Mouse (Mus musculus): Measurements from ENCODE around the gene Tm9sf1. TPM values are rescaled to one million over a fixed set of nuclear protein-coding genes. Genes with fewer than 3 reads are reported as not detected.
A peak's percentile ranks its signal among the peaks of the same experiment; 100 is the strongest.

Gene Tm9sf1
- polyA plus RNA-seq (2016; fragmentation: Nextera tagmentation; extraction: Ambion mirVana): 64.9 and 69.7 TPM in 2 replicates

GRCm38 (mm10) chr14:55643060-55643907, at the start of gene Tm9sf1:
Gene Tm9sf1, minus strand, starts transcription at chr14:55643806.
- Histone ChIP-seq H3K36me3 (peaks cover 53% of the 10 kb centered on the region), H3K4me1 (peaks cover 42% of the 10 kb centered on the region), H3K27ac (peak within 1 kb of the TSS; percentile 91), H3K4me3 (peak within 1 kb of the TSS; percentile 94), H3K27me3 (replicated peaks) (no peaks in the 10 kb centered on the region), H3K9me3 (replicated peaks) (no peaks in the 10 kb centered on the region), H3K4me2 (peak within 1 kb of the TSS; percentile 94), H3K9ac (peak within 1 kb of the TSS; percentile 89)
- WGBS (ENCODE audit: insufficient replicate concordance): under 1% methylated on average over 89 of the region's 89 CpGs
- ATAC-seq: peak; percentile 87

GRCm38 (mm10) chr14:55689433-55689832, 45.8 kb upstream of the Tm9sf1 start:
- 67% methylated on average over 10 of the region's 10 CpGs for WGBS (ENCODE audit: insufficient replicate concordance)
- Histone ChIP-seq H3K9ac (no peak overlapping the region), H3K9me3 (replicated peaks) (no peaks in the 10 kb centered on the region), H3K4me2 (no peak overlapping the region), H3K4me1 (no peaks in the 10 kb centered on the region), H3K27me3 (replicated peaks) (peaks cover 3% of the 10 kb centered on the region; the same call in 1 of the 2 replicates), H3K4me3 (no peak overlapping the region), H3K36me3 (no peaks in the 10 kb centered on the region), H3K27ac (no peak overlapping the region)
- ATAC-seq: no peak

- peaks cover 35% of the 10 kb centered on the region for H3K36me3 ChIP-seq
- peak overlapping the region; percentile 78 for H3K4me3 ChIP-seq
- H3K9me3 ChIP-seq (replicated peaks): no peaks in the 10 kb centered on the region
- peaks cover 21% of the 10 kb centered on the region for H3K4me1 ChIP-seq
- 15% methylated on average over 3 of the region's 3 CpGs for WGBS (ENCODE audit: insufficient replicate concordance)
- ATAC-seq: peak; percentile 17
- 0 out of 2 replicates have a peak, but pooled peaks cover 3% of the 10 kb centered on the region for H3K27me3 ChIP-seq (replicated peaks)
- H3K27ac ChIP-seq: peak overlapping the region; percentile 88
- peak overlapping the region; percentile 82 for H3K9ac ChIP-seq
- H3K4me2 ChIP-seq: peak overlapping the region; percentile 80
These were observed 38.5 kb upstream of the Tm9sf1 start for GRCm38 (mm10) chr14:55682118-55682493.

GRCm38 (mm10) chr14:55681160-55682117, 37.8 kb upstream of the Tm9sf1 start, which contains the start of gene Tinf2:
Gene Tinf2, minus strand, starts transcription at chr14:55681820.
- Histone ChIP-seq H3K36me3 (peaks cover 41% of the 10 kb centered on the region), H3K27ac (peak within 1 kb of the TSS; percentile 88), H3K27me3 (replicated peaks) (0 out of 2 replicates have a peak, but pooled peaks cover 2% of the 10 kb centered on the region), H3K4me1 (peaks cover 21% of the 10 kb centered on the region), H3K4me2 (peak within 1 kb of the TSS; percentile 80), H3K4me3 (peak within 1 kb of the TSS; percentile 78), H3K9ac (peak within 1 kb of the TSS; percentile 82), H3K9me3 (replicated peaks) (no peaks in the 10 kb centered on the region)
- WGBS (ENCODE audit: insufficient replicate concordance): under 1% methylated on average over 66 of the region's 66 CpGs
- peak; percentile 94 for ATAC-seq

DNA sequence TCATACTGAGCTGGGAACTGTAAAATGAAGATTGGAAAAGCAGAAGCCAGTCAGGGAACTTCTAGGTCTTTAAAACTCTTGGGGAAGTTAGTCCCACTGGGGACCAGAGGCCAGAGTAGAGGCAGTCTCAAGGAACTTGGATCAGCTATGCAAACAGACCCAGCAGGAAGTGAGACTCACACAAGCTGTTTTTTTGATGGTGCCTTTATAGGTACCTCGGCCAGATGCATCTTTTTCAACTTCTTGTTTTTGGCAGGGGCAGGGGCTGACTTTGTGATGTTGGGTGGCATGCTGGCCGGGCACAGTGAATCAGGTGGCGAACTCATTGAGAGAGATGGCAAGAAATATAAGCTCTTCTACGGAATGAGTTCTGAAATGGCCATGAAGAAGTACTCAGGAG, 34.0 kb upstream of the Tm9sf1 start:
- Histone ChIP-seq H3K27me3 (replicated peaks) (no peaks in the 10 kb centered on the region), H3K27ac (no peak overlapping the region), H3K4me2 (no peak overlapping the region), H3K4me3 (no peak overlapping the region), H3K9me3 (replicated peaks) (no peaks in the 10 kb centered on the region), H3K9ac (no peak overlapping the region), H3K36me3 (peaks cover 60% of the 10 kb centered on the region), H3K4me1 (peaks cover 32% of the 10 kb centered on the region)
- ATAC-seq: no peak
- 70% methylated on average over 4 of the region's 4 CpGs for WGBS (ENCODE audit: insufficient replicate concordance)

DNA sequence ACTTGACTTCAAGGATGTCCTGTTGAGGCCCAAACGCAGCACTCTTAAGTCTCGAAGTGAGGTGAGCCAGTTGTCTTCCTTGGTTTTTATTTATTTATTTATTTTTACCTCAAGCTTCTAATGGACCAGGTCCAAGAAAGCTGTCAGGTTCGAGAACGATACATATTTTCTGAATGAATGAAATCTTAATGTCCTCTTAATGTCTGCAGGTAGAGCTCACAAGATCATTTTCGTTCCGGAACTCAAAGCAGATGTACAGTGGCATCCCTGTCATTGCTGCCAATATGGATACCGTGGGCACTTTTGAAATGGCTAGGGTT, 29.1 kb upstream of the Tm9sf1 start:
- Histone ChIP-seq H3K9ac (peak overlapping the region; percentile 85), H3K4me1 (peaks cover 38% of the 10 kb centered on the region), H3K27ac (peak overlapping the region; percentile 90), H3K9me3 (replicated peaks) (no peaks in the 10 kb centered on the region), H3K4me2 (peak overlapping the region; percentile 83), H3K36me3 (peaks cover 45% of the 10 kb centered on the region), H3K27me3 (replicated peaks) (no peaks in the 10 kb centered on the region), H3K4me3 (peak overlapping the region; percentile 85)
- 57% methylated on average over 7 of the region's 7 CpGs for WGBS (ENCODE audit: insufficient replicate concordance)
- no peak for ATAC-seq

GRCm38 (mm10) chr14:55671833-55672740, 28.5 kb upstream of the Tm9sf1 start, which contains the start of the genes Gmpr2 and Nedd8:
Gene Gmpr2, plus strand, starts transcription at chr14:55671941.
Gene Nedd8, minus strand, starts transcription at chr14:55672124.
- H3K9me3 ChIP-seq (replicated peaks): no peaks in the 10 kb centered on the region
- peak within 1 kb of the TSS; percentile 90 for H3K27ac ChIP-seq
- ATAC-seq: peak; percentile 98
- peak within 1 kb of the TSS; percentile 83 for H3K4me2 ChIP-seq
- peaks cover 39% of the 10 kb centered on the region for H3K36me3 ChIP-seq
- peak within 1 kb of the TSS; percentile 85 for H3K4me3 ChIP-seq
- H3K27me3 ChIP-seq (replicated peaks): no peaks in the 10 kb centered on the region
- H3K4me1 ChIP-seq: peaks cover 38% of the 10 kb centered on the region
- WGBS (ENCODE audit: insufficient replicate concordance): under 1% methylated on average over 38 of the region's 38 CpGs
- peak within 1 kb of the TSS; percentile 85 for H3K9ac ChIP-seq

- 1% methylated on average over 12 of the region's 12 CpGs for WGBS (ENCODE audit: insufficient replicate concordance)
- H3K27me3 ChIP-seq (replicated peaks): no peaks in the 10 kb centered on the region
- H3K27ac ChIP-seq: peak overlapping the region; percentile 90
- peak; percentile 19 for ATAC-seq
- peak overlapping the region; percentile 83 for H3K4me2 ChIP-seq
- H3K4me1 ChIP-seq: peaks cover 38% of the 10 kb centered on the region
- H3K4me3 ChIP-seq: peak overlapping the region; percentile 85
- peaks cover 37% of the 10 kb centered on the region for H3K36me3 ChIP-seq
- H3K9me3 ChIP-seq (replicated peaks): no peaks in the 10 kb centered on the region
- H3K9ac ChIP-seq: peak overlapping the region; percentile 85
These were observed 27.9 kb upstream of the Tm9sf1 start for GRCm38 (mm10) chr14:55671486-55671832.

DNA sequence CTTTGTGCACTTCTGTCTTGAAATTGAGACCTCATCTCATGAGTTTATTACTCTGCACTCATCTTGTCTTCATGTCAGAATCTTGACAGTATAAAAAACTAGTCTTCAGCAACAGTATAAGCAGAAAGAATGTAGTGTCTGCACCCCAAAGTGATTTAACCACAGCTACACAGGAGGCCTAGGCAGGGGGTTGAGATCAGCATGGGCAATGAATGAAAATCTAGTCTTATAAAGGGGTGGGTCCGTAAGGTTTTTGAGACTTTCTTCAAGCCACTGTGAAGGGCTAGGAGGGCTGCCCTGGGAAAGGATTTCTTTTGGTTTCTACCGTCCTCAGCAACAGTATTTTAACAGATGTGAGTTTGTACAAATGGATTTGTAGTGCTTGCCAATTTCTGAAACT, 17.0 kb upstream of the Tm9sf1 start:
- Histone ChIP-seq H3K4me3 (peak overlapping the region; percentile 69), H3K9ac (peak overlapping the region; percentile 75; the same call in 1 of the 2 replicates), H3K4me2 (peak overlapping the region; percentile 68), H3K36me3 (peaks cover 45% of the 10 kb centered on the region), H3K4me1 (peaks cover 23% of the 10 kb centered on the region), H3K27ac (peak overlapping the region; percentile 70; the same call in 1 of the 2 replicates), H3K9me3 (replicated peaks) (no peaks in the 10 kb centered on the region), H3K27me3 (replicated peaks) (no peaks in the 10 kb centered on the region)
- WGBS (ENCODE audit: insufficient replicate concordance): 52% methylated on average over 2 of the region's 2 CpGs
- ATAC-seq: no peak

DNA sequence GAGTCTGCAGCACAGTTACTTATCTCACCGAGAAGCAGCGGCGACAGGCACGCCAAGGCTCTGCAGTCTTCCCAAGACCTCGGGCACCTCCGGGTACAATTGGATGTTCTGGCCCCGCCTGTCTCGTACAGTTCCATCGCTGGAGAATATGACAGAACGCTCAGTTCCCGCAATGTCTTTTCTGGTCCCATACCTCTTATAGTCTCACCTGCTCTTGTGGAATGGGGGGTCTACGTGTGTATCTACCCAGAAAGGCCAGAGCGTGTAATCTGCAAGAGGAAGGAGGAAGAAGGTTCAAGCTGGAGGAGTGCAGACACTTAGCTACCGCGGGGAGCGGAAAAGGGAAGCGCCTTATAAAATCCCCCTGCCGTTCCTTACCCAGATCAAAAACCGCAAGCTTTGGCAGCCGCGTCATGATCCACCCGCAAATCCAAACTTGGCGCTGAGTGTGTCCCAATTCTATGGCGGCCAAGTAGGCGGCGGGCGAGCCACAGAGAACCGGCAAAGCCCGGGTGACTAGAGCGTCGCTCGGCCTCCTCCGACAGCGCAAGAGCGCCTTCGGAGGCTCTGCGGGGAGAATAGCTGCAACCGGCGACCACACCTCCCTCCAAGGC, 16.5 kb upstream of the Tm9sf1 start, which contains the start of gene Mdp1:
Gene Mdp1 (minus strand): TSS at position 549 of the 614 bp plus-strand sequence.
- ATAC-seq: peak; percentile 94
- Histone ChIP-seq H3K4me2 (peak within 1 kb of the TSS; percentile 68), H3K9ac (peak within 1 kb of the TSS; percentile 75), H3K36me3 (peaks cover 43% of the 10 kb centered on the region), H3K4me3 (peak within 1 kb of the TSS; percentile 69), H3K9me3 (replicated peaks) (no peaks in the 10 kb centered on the region), H3K27ac (peak within 1 kb of the TSS; percentile 70), H3K27me3 (replicated peaks) (no peaks in the 10 kb centered on the region), H3K4me1 (peaks cover 23% of the 10 kb centered on the region)
- under 1% methylated on average over 39 of the region's 39 CpGs for WGBS (ENCODE audit: insufficient replicate concordance)

Measured in liver, embryonic 12.5 days (tissue).